Mouse (Mus musculus) intestine, embryonic 14.5 days (tissue): ENCODE measurements around the gene Ubash3b. TPM values are rescaled to one million over a fixed set of nuclear protein-coding genes. Genes with fewer than 3 reads are reported as not detected.
A peak's percentile ranks its signal among the peaks of the same experiment; 100 is the strongest.

Source experiments
- ATAC-seq: fragments of 200-750 bp; cut with Nextera tagmentation; replicated peaks from 2 replicates; pipeline ENCODE4 v1.8.0; 2017; ENCODE audit warnings: low read depth, moderate number of reproducible peaks, moderate TSS enrichment, moderate library complexity; ENCODE audit not compliant: low FRiP score, low TSS enrichment
- DNase-seq: peaks from one replicate; pipeline ENCODE4 v3.0.0-alpha.2; 2018; ENCODE audit warnings: low spot score
- H3K27ac ChIP-seq: fragments of 300-500 bp; sonication (generic); 2 replicates; pipeline ENCODE4 v1.5.1; 2014; ENCODE audit warnings: low read depth, mild to moderate bottlenecking, control low read depth
- H3K27me3 ChIP-seq: fragments of 300-500 bp; sonication (generic); replicated peaks from 2 replicates; pipeline ENCODE4 v1.6.1; 2014; ENCODE audit warnings: low read length, control low read depth; ENCODE audit not compliant: control insufficient read depth, insufficient read depth
- H3K36me3 ChIP-seq: fragments of 300-500 bp; sonication (generic); 2 replicates; pipeline ENCODE4 v1.6.1; 2014; ENCODE audit warnings: low read length, control low read depth; ENCODE audit not compliant: control insufficient read depth, insufficient read depth
- H3K4me1 ChIP-seq: fragments of 300-500 bp; sonication (generic); replicated peaks from 2 replicates; pipeline ENCODE4 v1.6.1; 2014; ENCODE audit warnings: low read length, control low read depth, mixed read lengths; ENCODE audit not compliant: control insufficient read depth, insufficient read depth
- H3K4me2 ChIP-seq: fragments of 300-500 bp; sonication (generic); 2 replicates; pipeline ENCODE4 v1.6.1; 2014; ENCODE audit warnings: low read length
- H3K4me3 ChIP-seq: fragments of 300-500 bp; sonication (generic); 2 replicates; pipeline ENCODE4 v1.5.1; 2014; ENCODE audit warnings: low read depth, low read length, control low read depth, mixed read lengths
- H3K9ac ChIP-seq: fragments of 300-500 bp; sonication (generic); 2 replicates; pipeline ENCODE4 v1.6.1; 2014; ENCODE audit warnings: mild to moderate bottlenecking, low read length
- H3K9me3 ChIP-seq: fragments of 300-500 bp; sonication (generic); 2 replicates; pipeline ENCODE4 v1.6.1; 2016; ENCODE audit warnings: low read length, control low read depth; ENCODE audit not compliant: control insufficient read depth
- WGBS: fragments of 180-500 bp; shearing (Covaris S2); extraction: QIAGEN DNeasy Blood & Tissue Kit; methylation state at CpG from one replicate; pipeline ENCODE4 v1.1.7; 2014; 5-methylcytosine and 5-hydroxymethylcytosine counted together
- polyA plus RNA-seq: library from polyadenylated mRNA; unstranded; fragments of >200 nt; fragmentation: Nextera tagmentation; extraction: Ambion mirVana; gene quantifications from 2 replicates; pipeline ENCODE4 v1.2.1, GENCODE M21; 2014

The Ubash3b gene
- polyA plus RNA-seq, 1 experiment from 2014 or later: 5.5 TPM

- Histone ChIP-seq H3K36me3 (no peaks in the 10 kb centered on the region), H3K4me3 (no peak overlapping the region), H3K4me1 (peaks cover 16% of the 10 kb centered on the region), H3K9me3 (no peaks in the 10 kb centered on the region), H3K27ac (peak overlapping the region; percentile 69), H3K27me3 (no peaks in the 10 kb centered on the region), H3K9ac (no peak overlapping the region), H3K4me2 (no peak overlapping the region)
- WGBS: 77% methylated on average over 6 of the region's 6 CpGs
- ATAC-seq (no peak), DNase-seq (no peak)
Observed at GRCm38 (mm10) chr9:41083386-41084055, 78.0 kb downstream of the Ubash3b start.

- Histone ChIP-seq H3K27me3 (no peaks in the 10 kb centered on the region), H3K4me3 (no peak overlapping the region), H3K4me1 (peaks cover 16% of the 10 kb centered on the region), H3K9ac (no peak overlapping the region), H3K4me2 (no peak overlapping the region), H3K36me3 (no peaks in the 10 kb centered on the region), H3K9me3 (no peaks in the 10 kb centered on the region), H3K27ac (no peak overlapping the region)
- WGBS: 80% methylated on average over 3 of the region's 3 CpGs
- DNase-seq: no peak
- ATAC-seq: no peak
Observed at GRCm38 (mm10) chr9:41082891-41083290, 78.6 kb downstream of the Ubash3b start.

DNA sequence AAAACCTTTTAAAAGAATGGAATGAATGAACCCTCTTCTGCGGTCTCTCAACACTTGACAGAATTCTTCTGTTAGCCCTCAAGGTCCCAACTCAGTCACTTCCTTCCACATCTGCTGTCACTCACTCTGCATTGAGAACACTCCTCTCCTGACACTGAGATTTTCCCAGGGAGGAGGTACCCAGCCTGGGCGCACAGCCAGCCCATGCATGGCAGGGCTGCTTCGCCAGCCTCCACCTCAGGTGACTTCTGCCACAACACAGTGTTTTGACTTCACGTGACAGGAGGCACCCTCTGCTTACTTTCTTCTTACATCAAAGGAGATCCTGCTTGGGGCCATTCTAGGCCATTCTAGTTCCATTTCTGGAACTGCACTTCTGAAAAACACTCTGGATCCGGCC lies 80.6 kb downstream of the Ubash3b start:
- Histone ChIP-seq H3K27ac (no peak overlapping the region), H3K36me3 (no peaks in the 10 kb centered on the region), H3K4me3 (no peak overlapping the region), H3K9ac (no peak overlapping the region), H3K9me3 (no peaks in the 10 kb centered on the region), H3K27me3 (no peaks in the 10 kb centered on the region), H3K4me2 (no peak overlapping the region), H3K4me1 (peaks cover 16% of the 10 kb centered on the region)
- no peak for ATAC-seq
- no peak for DNase-seq
- 90% methylated on average over 5 of the region's 5 CpGs for WGBS

GRCm38 (mm10) chr9:41079428-41080155 lies 81.9 kb downstream of the Ubash3b start:
- ATAC-seq (no peak), DNase-seq (no peak)
- Histone ChIP-seq H3K27me3 (no peaks in the 10 kb centered on the region), H3K27ac (no peak overlapping the region), H3K4me1 (peaks cover 11% of the 10 kb centered on the region), H3K4me2 (no peak overlapping the region), H3K36me3 (no peaks in the 10 kb centered on the region), H3K4me3 (no peak overlapping the region), H3K9ac (no peak overlapping the region), H3K9me3 (no peaks in the 10 kb centered on the region)
- 44% methylated on average over 14 of the region's 14 CpGs for WGBS

DNA sequence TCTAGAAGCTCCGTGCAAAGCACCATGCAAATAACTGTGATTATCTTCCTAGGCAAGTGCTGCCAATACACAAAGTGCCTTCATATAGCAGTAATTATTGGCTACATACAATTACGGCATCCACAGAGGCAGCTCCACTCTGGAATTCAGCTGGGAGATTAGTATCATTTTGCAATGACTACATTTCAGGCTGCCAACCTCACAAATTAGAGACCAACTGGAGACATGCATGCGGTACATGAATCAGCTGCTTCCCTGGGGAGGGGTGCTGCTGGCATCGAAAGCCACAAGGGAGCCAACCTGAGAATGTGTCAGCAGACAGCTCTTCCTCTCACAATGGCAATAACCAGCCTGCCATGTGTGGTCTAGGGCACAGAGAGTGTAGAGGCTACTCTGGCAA lies 83.3 kb downstream of the Ubash3b start:
- Histone ChIP-seq H3K27ac (no peak overlapping the region), H3K36me3 (no peaks in the 10 kb centered on the region), H3K4me1 (no peaks in the 10 kb centered on the region), H3K4me2 (no peak overlapping the region), H3K27me3 (no peaks in the 10 kb centered on the region), H3K9ac (no peak overlapping the region), H3K9me3 (no peaks in the 10 kb centered on the region), H3K4me3 (no peak overlapping the region)
- ATAC-seq (no peak), DNase-seq (no peak)
- WGBS: 84% methylated on average over 4 of the region's 4 CpGs

- Histone ChIP-seq H3K27me3 (no peaks in the 10 kb centered on the region), H3K4me3 (no peak overlapping the region), H3K4me1 (no peaks in the 10 kb centered on the region), H3K9me3 (no peaks in the 10 kb centered on the region), H3K36me3 (no peaks in the 10 kb centered on the region), H3K9ac (no peak overlapping the region), H3K4me2 (no peak overlapping the region), H3K27ac (no peak overlapping the region)
- ATAC-seq: 0 out of 2 replicates have a peak, but pooled peaks have one; percentile 27
- no peak for DNase-seq
- WGBS: 41% methylated on average over 4 of the region's 4 CpGs
Observed at GRCm38 (mm10) chr9:41076150-41076549, 85.3 kb downstream of the Ubash3b start.

- Histone ChIP-seq H3K36me3 (no peaks in the 10 kb centered on the region), H3K27ac (no peak overlapping the region), H3K4me1 (no peaks in the 10 kb centered on the region; the same call in 1 of the 2 replicates), H3K27me3 (no peaks in the 10 kb centered on the region), H3K9me3 (no peaks in the 10 kb centered on the region), H3K4me3 (no peak overlapping the region), H3K4me2 (no peak overlapping the region), H3K9ac (no peak overlapping the region)
- ATAC-seq (no peak), DNase-seq (no peak)
- 96% methylated on average over 5 of the region's 5 CpGs for WGBS
Observed at GRCm38 (mm10) chr9:41075528-41075927, 86.0 kb downstream of the Ubash3b start.

GRCm38 (mm10) chr9:41073196-41074009 lies 88.1 kb downstream of the Ubash3b start:
- 82% methylated on average over 19 of the region's 19 CpGs for WGBS
- DNase-seq (no peak), ATAC-seq (no peak)
- H3K4me1 ChIP-seq: no peaks in the 10 kb centered on the region; the same call in none of the 2 replicates
- H3K27ac ChIP-seq: no peak overlapping the region
- H3K27me3 ChIP-seq: no peaks in the 10 kb centered on the region
- no peak overlapping the region for H3K4me2 ChIP-seq
- H3K9ac ChIP-seq: no peak overlapping the region
- no peak overlapping the region for H3K4me3 ChIP-seq
- no peaks in the 10 kb centered on the region for H3K36me3 ChIP-seq
- no peaks in the 10 kb centered on the region for H3K9me3 ChIP-seq
